Mouse (Mus musculus) embryo, embryonic 11 days (tissue): Measurements from ENCODE around the gene Gtpbp1.

Source experiments
- DNase-seq: peaks from one replicate; pipeline ENCODE4 v3.0.0-alpha.2; 2015

The Gtpbp1 gene

GRCm38 (mm10) chr15:79686046-79686869 is 4.4 kb upstream of the Gtpbp1 start:
- no peak for DNase-seq

- DNase-seq = no peak
Measured at GRCm38 (mm10) chr15:79687175-79687574, 3.5 kb upstream of the Gtpbp1 start.

- DNase-seq = peak; percentile 95
Measured at GRCm38 (mm10) chr15:79687646-79688267, 2.9 kb upstream of the Gtpbp1 start, which contains the start of gene Josd1. Gene Josd1, minus strand, starts transcription at chr15:79687919.

- DNase-seq = no peak
Measured at GRCm38 (mm10) chr15:79688268-79688956, 2.2 kb upstream of the Gtpbp1 start.

GRCm38 (mm10) chr15:79689662-79690425 is 801 bp upstream of the Gtpbp1 start:
- no peak for DNase-seq

GRCm38 (mm10) chr15:79691023-79691508 is 421 bp downstream of the Gtpbp1 start:
- DNase-seq = peak; percentile 58

GRCm38 (mm10) chr15:79692334-79692733 is 1.7 kb downstream of the Gtpbp1 start:
- DNase-seq = no peak

- no peak for DNase-seq
Measured at GRCm38 (mm10) chr15:79693740-79694139, 3.1 kb downstream of the Gtpbp1 start.

- DNase-seq = no peak
Measured at GRCm38 (mm10) chr15:79694512-79694911, 3.9 kb downstream of the Gtpbp1 start.

GRCm38 (mm10) chr15:79695516-79695915 is 4.9 kb downstream of the Gtpbp1 start:
- no peak for DNase-seq

GRCm38 (mm10) chr15:79696508-79696907 is 5.9 kb downstream of the Gtpbp1 start:
- no peak for DNase-seq

GRCm38 (mm10) chr15:79697011-79697410 is 6.4 kb downstream of the Gtpbp1 start:
- no peak for DNase-seq

- DNase-seq = no peak
Measured at GRCm38 (mm10) chr15:79697558-79698187, 7.0 kb downstream of the Gtpbp1 start.

GRCm38 (mm10) chr15:79706603-79707214 is 16.1 kb downstream of the Gtpbp1 start:
- no peak for DNase-seq

- no peak for DNase-seq
Measured at GRCm38 (mm10) chr15:79708229-79708822, 17.7 kb downstream of the Gtpbp1 start.

GRCm38 (mm10) chr15:79715646-79716045 is 25.0 kb downstream of the Gtpbp1 start:
- no peak for DNase-seq

- no peak for DNase-seq
Measured at GRCm38 (mm10) chr15:79716710-79717109, 26.1 kb downstream of the Gtpbp1 start.

GRCm38 (mm10) chr15:79720267-79720666 is 29.6 kb downstream of the Gtpbp1 start:
- no peak for DNase-seq

GRCm38 (mm10) chr15:79720796-79721195 is 30.2 kb downstream of the Gtpbp1 start:
- DNase-seq = no peak

GRCm38 (mm10) chr15:79723439-79723838 is 32.8 kb downstream of the Gtpbp1 start:
- DNase-seq = peak; percentile 49

GRCm38 (mm10) chr15:79725190-79725789 is 34.6 kb downstream of the Gtpbp1 start:
- DNase-seq = no peak
